Mouse (Mus musculus) adrenal gland (tissue): Measurements from ENCODE around the gene Clic4.
"Not testable (repeated sequence)": the region's sequence is repeated elsewhere in the genome, so short reads cannot be mapped to it uniquely, and the experiment has no call there.

Experiments used
- intact Hi-C: fragments of 180-260 bp; cut with DNase I; formaldehyde crosslinking; loops from one replicate; pipeline ENCODE4 v1.15.1; 2025

The Clic4 gene

DNA sequence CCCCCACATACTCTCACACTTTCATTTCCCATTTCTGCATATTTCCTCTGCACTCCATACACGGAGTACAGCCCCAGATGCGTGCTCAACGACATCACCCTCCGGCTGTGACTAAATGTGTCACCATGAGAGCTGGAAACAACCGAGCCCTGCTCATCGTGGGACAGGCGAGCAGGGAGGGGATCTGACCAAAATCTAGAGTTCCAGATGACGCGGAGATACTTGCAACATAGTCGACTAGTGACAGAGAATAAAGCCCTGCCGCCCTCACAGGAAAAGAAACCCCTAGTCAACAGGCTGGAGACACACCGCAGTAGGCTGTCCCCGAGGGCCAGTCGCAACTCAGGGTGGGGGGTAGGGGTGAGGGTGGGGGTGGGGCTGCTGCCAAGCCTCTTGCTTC, 69.3 kb downstream of the Clic4 start:
- intact Hi-C loops = no loop called here

- intact Hi-C loops = no loop called here
These were observed 70.8 kb downstream of the Clic4 start for GRCm38 (mm10) chr4:135201771-135202170.

DNA sequence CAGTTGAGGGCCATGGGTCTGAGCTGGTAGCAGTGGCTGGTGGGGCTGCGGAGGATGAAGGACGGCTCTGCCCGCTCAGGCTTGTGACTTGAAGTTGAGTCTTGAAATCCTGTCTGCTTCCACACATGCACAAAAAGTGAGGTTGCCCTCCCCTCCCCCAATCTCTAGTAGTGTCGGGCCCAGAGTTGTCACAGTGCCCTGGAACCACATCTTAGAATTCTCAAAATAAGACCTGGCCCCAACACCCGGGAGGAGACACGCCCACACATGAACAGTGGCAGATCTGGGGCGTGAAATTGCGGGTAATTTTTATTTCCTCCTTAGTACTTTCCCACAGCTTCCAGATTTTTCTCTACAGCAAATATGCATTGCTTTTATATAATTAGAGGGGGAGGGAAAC, 74.8 kb downstream of the Clic4 start:
- intact Hi-C loops = no loop called here

DNA sequence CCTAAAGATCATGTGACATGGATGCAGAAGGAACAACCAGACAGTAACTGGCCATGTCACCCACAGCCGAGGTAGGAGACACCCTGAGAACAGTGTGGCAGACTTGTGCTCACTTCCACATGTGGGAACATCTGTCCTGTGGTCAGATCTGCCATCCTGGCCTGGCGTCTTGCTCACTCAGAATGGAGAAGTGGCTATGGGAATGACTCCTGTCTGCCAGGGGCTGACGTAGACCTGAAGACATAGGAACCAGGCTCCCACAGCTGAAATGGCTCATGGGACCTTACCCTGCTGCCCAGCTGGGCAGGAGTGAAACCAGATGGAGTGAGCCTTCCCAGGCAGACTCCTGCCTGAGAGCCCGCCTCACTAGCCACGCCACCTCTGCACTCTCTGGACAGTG, 79.8 kb downstream of the Clic4 start:
- intact Hi-C loops = no loop called here

DNA sequence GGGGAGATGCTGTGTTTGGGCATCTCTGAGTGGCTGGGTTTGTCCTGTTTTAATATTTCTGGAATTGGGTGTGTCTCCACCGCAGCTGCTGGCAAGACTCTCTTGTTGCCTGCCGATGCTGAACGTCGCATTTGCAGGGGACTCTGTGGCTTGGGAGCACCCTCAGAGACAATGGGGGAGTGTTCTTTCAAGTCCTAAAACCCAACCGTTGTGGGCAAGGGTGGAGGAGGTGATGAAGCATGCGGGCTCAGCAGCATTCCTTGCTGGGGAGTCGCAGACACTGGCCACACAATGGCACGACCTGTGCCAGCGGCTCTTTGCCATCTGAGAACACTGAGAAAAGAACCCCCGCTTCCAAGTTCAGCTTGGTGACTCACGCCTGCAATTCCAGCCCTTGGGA, 81.0 kb downstream of the Clic4 start:
- intact Hi-C loops = no loop called here

DNA sequence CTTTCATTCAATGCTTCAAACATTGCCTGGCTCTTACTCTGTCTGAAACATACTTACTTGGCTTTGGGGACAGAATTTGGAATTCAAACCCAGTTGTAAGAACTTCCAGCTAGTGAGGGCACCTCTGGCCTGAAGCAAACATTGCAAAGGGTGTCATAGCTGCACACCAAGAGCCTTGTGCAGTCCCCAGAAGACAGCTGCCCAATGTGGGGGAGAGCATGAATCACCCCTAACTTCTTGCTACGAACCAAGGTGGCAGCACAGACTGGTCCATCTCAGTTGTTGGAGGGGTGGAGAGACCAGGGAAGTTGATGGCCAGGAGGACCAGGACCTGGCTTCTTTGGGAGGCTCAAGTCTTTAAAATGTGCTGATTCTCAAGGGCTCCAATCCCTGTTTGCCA, 81.4 kb downstream of the Clic4 start:
- intact Hi-C loops = no loop called here

GRCm38 (mm10) chr4:135190364-135190763, 82.2 kb downstream of the Clic4 start:
- intact Hi-C loops = no loop called here

- intact Hi-C loops = no loop called here
These were observed 83.1 kb downstream of the Clic4 start for GRCm38 (mm10) chr4:135189452-135190008.

DNA sequence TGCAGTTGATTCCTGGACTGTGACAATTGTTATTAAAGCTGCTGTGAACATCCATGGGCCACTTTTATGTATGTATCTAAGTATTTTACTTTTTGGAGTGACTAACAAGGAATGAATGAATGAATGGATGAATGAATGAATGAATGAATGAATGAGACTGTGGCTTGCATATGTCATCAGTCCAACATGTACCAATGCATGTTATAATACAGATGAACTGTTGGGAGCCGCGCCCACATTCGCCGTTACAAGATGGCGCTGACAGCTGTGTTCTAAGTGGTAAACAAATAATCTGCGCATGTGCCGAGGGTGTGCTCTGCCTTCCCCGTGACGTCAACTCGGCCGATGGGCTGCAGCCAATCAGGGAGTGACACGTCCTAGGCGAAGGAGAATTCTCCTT, 88.3 kb downstream of the Clic4 start:
- intact Hi-C loops = not testable (repeated sequence)

- intact Hi-C loops = no loop called here
These were observed 90.8 kb downstream of the Clic4 start for GRCm38 (mm10) chr4:135181819-135182218.

- intact Hi-C loops = no loop called here
These were observed 93.5 kb downstream of the Clic4 start for GRCm38 (mm10) chr4:135179077-135179481.

- intact Hi-C loops = no loop called here
These were observed 95.0 kb downstream of the Clic4 start for GRCm38 (mm10) chr4:135177568-135177967.

DNA sequence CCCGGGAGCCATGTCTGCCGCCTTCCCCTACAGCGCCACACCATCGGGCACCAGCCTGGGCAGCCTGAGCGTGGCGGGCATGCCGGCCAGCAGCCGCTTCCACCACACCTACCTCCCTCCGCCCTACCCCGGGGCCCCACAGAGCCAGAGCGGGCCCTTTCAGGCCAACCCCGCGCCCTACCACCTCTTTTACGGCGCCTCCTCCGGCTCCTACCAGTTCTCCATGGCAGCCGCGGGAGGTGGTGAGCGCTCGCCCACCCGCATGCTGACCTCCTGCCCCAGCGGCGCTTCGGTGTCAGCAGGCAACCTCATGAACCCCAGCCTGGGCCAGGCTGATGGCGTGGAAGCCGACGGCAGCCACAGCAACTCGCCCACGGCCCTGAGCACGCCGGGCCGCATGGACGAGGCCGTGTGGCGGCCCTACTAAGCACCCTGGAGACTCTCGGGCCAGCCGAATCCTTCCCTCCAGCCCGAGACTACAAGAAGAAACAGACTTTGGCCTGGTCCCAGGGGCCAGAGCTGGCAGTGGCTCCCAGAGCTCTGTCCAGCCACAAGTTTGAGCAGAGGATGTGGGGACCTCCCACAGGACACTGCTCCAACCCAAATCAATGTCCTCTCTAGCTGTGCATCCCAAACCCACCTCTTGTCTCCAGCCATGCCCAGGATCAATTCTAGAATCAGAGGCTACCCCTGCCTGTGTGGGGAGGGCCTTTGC, 97.1 kb downstream of the Clic4 start:
- intact Hi-C loops = no loop called here

- intact Hi-C loops = no loop called here
These were observed 101.2 kb downstream of the Clic4 start for GRCm38 (mm10) chr4:135171304-135171875.

GRCm38 (mm10) chr4:135169501-135169900, 103.1 kb downstream of the Clic4 start:
- intact Hi-C loops = no loop called here

DNA sequence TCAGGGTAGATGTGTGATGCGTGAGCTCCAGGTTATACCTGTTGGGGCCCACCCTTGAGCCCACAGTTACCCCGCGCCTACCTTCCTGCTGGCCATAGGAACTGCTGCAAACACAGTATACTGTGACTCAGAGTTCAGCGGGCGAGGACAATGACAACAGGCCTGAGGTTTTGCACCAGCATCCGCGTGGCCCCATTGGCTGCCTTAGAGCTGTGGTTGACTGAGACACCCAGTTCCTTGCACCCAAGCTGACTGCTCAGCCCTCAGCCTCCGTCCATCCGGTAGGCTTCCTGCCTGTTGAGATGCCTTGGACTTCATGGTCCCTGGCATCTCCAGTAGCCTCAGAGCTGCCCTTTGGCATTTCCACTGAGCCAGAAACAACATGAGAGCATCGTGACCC, 103.5 kb downstream of the Clic4 start:
- intact Hi-C loops = no loop called here

GRCm38 (mm10) chr4:135167816-135168527, 104.6 kb downstream of the Clic4 start:
- intact Hi-C loops = no loop called here

DNA sequence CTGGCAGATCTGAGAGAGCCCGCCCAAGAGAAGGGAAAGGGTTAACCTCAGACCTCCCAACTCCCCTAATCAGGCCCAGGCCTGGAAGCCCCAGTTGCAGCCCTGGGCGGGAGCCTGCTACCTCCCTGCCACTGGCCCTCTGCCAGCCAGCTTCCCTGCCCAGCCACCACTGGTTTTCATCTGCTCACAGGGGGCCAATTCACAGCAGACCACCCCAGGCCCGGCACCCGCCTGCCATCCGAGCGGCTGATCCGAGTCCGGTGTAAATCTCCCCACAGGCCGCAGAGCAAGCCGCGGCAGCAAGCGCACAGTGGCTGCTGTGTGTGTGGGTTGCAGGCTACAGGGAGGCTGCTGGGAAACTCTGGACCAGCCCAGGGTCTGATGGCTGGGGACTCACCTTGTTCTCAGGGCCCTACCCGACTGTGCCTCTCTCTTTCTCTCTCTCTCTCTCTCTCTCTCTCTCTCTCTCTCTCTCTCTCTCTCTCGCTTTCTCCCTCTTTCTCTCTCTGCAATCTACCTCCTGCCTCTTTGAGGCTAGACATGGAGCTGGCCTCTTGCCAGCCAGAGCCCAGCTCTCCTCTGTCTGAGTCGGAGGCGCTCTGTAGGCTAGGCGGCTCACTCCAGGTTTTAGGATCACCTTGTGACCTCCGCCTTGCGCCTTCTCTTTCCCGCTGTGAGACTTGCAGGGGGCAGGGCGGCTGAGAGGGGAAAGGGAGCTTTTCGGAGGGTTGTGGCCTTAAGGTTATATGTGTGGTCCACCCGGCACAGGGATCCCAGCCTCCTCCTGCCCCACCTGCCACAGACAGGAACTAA, 106.0 kb downstream of the Clic4 start:
- intact Hi-C loops = no loop called here

DNA sequence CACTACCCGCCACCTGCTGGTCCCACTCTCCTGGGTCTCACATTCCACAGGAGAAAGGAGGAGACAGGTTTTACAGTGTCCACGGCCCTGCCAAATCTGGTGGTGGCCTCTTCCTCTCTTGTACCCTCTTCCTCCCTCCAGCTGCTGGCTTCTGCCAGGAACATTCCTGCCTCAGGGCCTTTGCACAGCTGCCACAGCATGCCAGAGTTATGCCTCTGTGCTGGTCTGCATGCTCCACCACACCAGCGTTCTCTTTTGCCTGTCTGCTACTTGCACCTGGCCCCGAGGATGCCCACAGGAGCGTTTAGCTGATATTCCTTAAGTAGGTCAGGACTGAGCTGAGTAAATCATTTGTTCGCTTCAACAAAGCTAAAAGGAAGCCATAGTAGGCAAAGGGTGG, 106.9 kb downstream of the Clic4 start:
- intact Hi-C loops = no loop called here
